Mouse (Mus musculus): ENCODE results near the gene Macrod2.

GRCm38 (mm10) chr2:141571360-141571759 lies 1176.3 kb downstream of the Macrod2 start:
- TF ChIP-seq CTCF (IDR thresholded peaks at IDR 0.05; ENCODE audit: low read depth) = no peak
- no peak for TF ChIP-seq EP300 (optimal IDR thresholded peaks at IDR 0.05)

All from stomach, postnatal 0 days (tissue).